ENCODE assay signal across 26 mouse cellular contexts in genomic region chr14:79335613-79336012, GRCm38 (mm10).
"Had no signal": no experiment of that assay in that cellular context is flagged by ENCODE, and none has a peak within 500 bp of the region (broad histone marks: within the 10 kb centered on the region; RNA-seq: fewer than 3 reads in every experiment).

No protein-coding gene starts in this region.

- H3K4me2 ChIP-seq: embryonic facial prominence, embryonic 12.5 days; embryonic facial prominence, embryonic 13.5 days; embryonic facial prominence, embryonic 15.5 days; forebrain, embryonic 12.5 days; forebrain, embryonic 13.5 days; forebrain, embryonic 15.5 days had no signal

- DNase-seq: cerebellum, adult 2 months; cerebellum, adult 8-10 months; cerebellum, adult 9-10 months; cerebellum, adult 9-11 months; cerebellum, postnatal 10 days; cerebellum, postnatal 14 days; cerebellum, postnatal 25 days; cerebellum, postnatal 36 days; embryo, embryonic 11 days; forebrain, postnatal 0 days; gastrocnemius, adult 2 months; gastrocnemius, postnatal 10 days; gastrocnemius, postnatal 14 days; gastrocnemius, postnatal 25 days; gastrocnemius, postnatal 36 days; heart, adult 18-20 months; heart, adult 2 months had no signal

- H3K4me3 ChIP-seq: embryonic facial prominence, embryonic 10.5 days; embryonic facial prominence, embryonic 12.5 days; embryonic facial prominence, embryonic 13.5 days; embryonic facial prominence, embryonic 15.5 days; erythroblast, embryonic 14.5 days; forebrain, embryonic 10.5 days; forebrain, embryonic 12.5 days; forebrain, embryonic 13.5 days; forebrain, embryonic 15.5 days; gastrocnemius, adult 2 months; heart, adult 2 months had no signal

- H3K27me3 ChIP-seq: embryonic facial prominence, embryonic 12.5 days; embryonic facial prominence, embryonic 13.5 days; embryonic facial prominence, embryonic 15.5 days; forebrain, embryonic 12.5 days; forebrain, embryonic 13.5 days; forebrain, embryonic 15.5 days had no signal
